Mouse (Mus musculus) E14TG2a.4 (cell line): ENCODE results near the gene Strn.
A peak's percentile ranks its signal among the peaks of the same experiment; 100 is the strongest.

Experiments
- H3K27me3 ChIP-seq: 2 replicates; pipeline ENCODE4 v1.6.1; 2014; ENCODE audit warnings: low read length, control low read depth; ENCODE audit not compliant: insufficient read depth
- H3K36me3 ChIP-seq: 2 replicates; pipeline ENCODE4 v1.6.1; 2014; ENCODE audit warnings: low read length, control low read depth; ENCODE audit not compliant: insufficient read depth
- H3K4me1 ChIP-seq: replicated peaks from 2 replicates; pipeline ENCODE4 v1.6.1; 2014; ENCODE audit warnings: low read depth, low read length, control low read depth
- H3K4me3 ChIP-seq: replicated peaks from 2 replicates; pipeline ENCODE4 v1.5.1; 2014; ENCODE audit warnings: mild to moderate bottlenecking, low read length
- H3K9me3 ChIP-seq: 2 replicates; pipeline ENCODE4 v1.6.1; 2014; ENCODE audit warnings: low read length, control low read depth
- CTCF ChIP-seq: conservative IDR thresholded peaks from 2 replicates; pipeline ENCODE4 v1.5.1; 2014; ENCODE audit warnings: low read length
- NANOG ChIP-seq: IDR thresholded peaks from 2 replicates; pipeline ENCODE4 v1.6.1; 2014; ENCODE audit warnings: borderline replicate concordance, low read length, mixed read lengths
- POU5F1 ChIP-seq: IDR thresholded peaks from 2 replicates; pipeline ENCODE4 v1.6.1; 2014; ENCODE audit warnings: low read length, borderline replicate concordance

Gene Strn

DNA sequence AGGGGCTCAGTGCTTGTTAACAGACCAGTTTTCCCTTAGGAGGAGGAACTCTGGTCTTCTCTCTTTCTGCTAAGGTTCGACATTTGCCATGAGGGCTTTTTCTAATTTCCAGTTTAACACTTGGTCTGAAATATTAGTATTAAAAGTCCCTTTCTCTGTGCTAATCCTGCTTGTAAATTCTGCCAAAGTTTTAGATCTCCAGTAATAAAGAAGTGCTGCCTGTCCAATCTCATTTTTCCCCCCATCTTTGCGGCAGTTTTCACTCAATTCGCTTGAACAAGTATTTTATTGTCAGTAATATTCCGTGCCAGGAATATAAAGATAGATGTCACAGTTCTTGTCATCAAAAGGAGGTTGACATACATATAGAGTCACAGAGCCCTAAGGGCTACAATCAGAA, at the start of gene Strn:
Strn (minus strand) TSS at position 101 of the 400 bp plus-strand sequence.
- Histone ChIP-seq H3K27me3 (peaks cover 14% of the 10 kb centered on the region), H3K4me3 (peak within 1 kb of the TSS; percentile 99), H3K36me3 (no peaks in the 10 kb centered on the region), H3K9me3 (no peaks in the 10 kb centered on the region), H3K4me1 (peaks cover 28% of the 10 kb centered on the region)
- TF ChIP-seq POU5F1 (no peak), NANOG (no peak), CTCF (no peak)

DNA sequence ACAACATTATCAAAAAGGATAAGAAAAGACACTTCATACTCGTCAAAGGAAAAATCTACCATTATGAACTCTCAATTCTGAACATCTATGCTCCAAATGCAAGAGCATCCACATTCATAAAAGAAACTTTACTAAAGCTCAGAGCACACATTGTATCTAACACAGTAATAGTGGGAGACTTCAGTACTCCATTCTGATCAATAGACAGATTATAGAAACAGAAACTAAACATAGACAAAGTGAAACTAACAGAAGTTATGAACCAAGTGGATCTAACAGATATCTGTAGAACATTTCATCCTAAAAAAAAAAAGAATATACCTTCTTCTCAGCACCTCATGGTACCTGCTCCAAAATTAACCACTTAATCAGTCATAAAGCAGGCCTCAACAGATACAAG, 41.8 kb upstream of the Strn start:
- no peak for TF ChIP-seq CTCF
- no peak for TF ChIP-seq NANOG
- TF ChIP-seq POU5F1: no peak
- no peaks in the 10 kb centered on the region for H3K4me1 ChIP-seq
- no peak overlapping the region for H3K4me3 ChIP-seq
- H3K36me3 ChIP-seq: no peaks in the 10 kb centered on the region
- H3K9me3 ChIP-seq: no peaks in the 10 kb centered on the region
- no peaks in the 10 kb centered on the region for H3K27me3 ChIP-seq

DNA sequence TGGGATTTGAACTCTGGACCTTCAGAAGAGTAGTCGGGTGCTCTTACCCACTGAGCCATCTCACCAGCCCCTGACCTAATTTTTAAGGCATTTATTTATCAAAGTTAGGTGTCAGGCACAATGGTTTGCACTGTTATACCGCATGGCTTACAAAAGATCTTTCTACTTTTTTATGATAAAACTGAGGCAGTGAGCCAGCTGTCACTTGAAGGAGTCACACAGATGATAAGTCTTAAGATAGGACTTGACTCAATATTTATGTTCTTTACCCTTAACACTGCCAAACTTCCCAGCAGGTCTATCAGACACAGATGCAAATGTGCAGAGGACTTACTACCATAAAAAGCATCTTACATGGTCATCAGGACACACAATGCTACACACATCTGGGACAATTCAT, 35.3 kb upstream of the Strn start:
- Histone ChIP-seq H3K9me3 (no peaks in the 10 kb centered on the region), H3K4me3 (no peak overlapping the region), H3K36me3 (peaks cover 5% of the 10 kb centered on the region; the same call in 1 of the 2 replicates), H3K27me3 (no peaks in the 10 kb centered on the region), H3K4me1 (no peaks in the 10 kb centered on the region)
- TF ChIP-seq POU5F1: no peak
- TF ChIP-seq NANOG: no peak
- TF ChIP-seq CTCF: no peak

DNA sequence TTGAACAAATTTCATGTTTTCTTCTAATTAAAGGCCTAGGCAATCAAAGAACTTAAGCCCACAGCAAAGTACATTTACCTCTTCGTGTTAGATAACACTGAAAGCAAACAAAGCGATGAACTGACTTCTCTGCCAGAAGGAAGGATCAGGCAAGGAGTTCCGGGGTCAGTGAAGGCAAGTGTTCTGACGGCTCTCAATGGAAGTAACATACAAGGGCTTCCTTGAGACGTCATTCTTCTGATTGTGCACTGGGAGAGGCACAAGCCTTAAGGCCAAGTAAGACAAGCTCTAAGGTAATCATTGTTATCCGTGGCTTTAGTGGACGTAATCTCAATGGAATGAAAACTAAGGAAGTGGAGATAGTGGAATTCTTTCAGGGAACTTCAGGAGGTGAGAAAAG, 33.9 kb upstream of the Strn start:
- TF ChIP-seq NANOG (no peak), CTCF (no peak), POU5F1 (no peak)
- Histone ChIP-seq H3K27me3 (no peaks in the 10 kb centered on the region), H3K9me3 (no peaks in the 10 kb centered on the region), H3K4me1 (no peaks in the 10 kb centered on the region), H3K4me3 (no peak overlapping the region), H3K36me3 (peaks cover 8% of the 10 kb centered on the region; the same call in 1 of the 2 replicates)

DNA sequence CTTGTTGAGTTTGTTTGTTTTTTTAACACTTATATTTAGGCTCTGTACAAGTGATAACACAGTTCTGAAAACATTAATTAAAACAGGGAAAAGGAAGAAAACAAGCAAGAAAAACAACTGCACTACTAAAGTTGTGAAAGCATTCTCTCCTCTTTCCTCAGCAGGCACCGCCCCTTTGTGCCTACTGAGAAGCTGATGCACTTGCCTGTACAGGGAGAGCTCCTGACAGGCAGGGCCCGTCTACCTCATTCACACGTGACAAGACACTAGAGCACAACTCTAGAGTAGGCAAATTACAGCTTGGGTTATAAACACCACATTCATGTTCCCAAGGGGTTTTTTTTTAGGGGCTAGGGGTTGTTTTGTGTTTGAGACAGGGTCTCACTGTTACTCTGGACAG, 32.3 kb upstream of the Strn start:
- no peaks in the 10 kb centered on the region for H3K9me3 ChIP-seq
- H3K4me1 ChIP-seq: no peaks in the 10 kb centered on the region
- TF ChIP-seq NANOG (no peak), CTCF (no peak), POU5F1 (no peak)
- no peak overlapping the region for H3K4me3 ChIP-seq
- no peaks in the 10 kb centered on the region for H3K27me3 ChIP-seq
- peaks cover 8% of the 10 kb centered on the region; the same call in 1 of the 2 replicates for H3K36me3 ChIP-seq

DNA sequence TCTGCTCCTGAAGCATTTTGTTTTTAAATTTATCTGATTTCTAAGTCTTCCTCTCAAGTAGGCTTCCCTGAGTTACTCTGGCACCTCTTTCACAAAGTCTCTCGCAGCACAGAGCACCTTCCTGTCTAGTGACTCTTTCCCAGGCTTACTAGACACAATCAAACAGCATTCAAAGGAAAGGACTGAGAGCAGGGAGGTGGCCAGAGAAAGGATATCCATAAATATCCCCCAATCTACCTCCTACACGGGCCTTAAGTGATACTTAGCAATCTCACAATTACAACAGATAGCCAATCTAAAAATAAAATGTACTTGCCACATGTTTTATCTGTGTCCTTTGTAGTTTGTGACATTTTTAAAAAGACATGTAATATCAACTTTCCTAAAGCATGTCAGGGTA, 31.9 kb upstream of the Strn start:
- H3K9me3 ChIP-seq: no peaks in the 10 kb centered on the region
- no peak overlapping the region for H3K4me3 ChIP-seq
- no peaks in the 10 kb centered on the region for H3K4me1 ChIP-seq
- TF ChIP-seq CTCF (no peak), POU5F1 (no peak), NANOG (no peak)
- peaks cover 8% of the 10 kb centered on the region; the same call in 1 of the 2 replicates for H3K36me3 ChIP-seq
- H3K27me3 ChIP-seq: no peaks in the 10 kb centered on the region

DNA sequence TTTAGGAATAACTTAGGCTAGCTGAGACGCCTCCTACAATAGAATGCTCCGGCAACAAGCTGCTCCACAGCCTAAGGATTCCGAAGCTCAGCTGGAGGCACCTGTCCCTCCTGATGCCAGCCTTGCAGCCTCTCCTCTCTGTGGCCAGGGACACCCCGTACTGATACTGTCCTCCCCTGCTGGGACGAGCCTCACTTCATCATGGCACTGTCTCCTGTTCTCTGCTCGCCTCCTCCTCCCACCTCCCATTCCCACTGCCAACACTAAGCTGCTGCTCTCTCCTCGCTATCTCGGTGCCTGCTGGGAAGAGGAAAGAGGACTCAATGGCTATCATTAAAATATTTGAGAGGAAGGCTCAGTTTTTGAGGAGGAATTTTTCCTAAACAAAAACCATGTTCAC, 30.6 kb upstream of the Strn start:
- H3K4me3 ChIP-seq: no peak overlapping the region
- no peaks in the 10 kb centered on the region for H3K9me3 ChIP-seq
- no peaks in the 10 kb centered on the region for H3K27me3 ChIP-seq
- peaks cover 3% of the 10 kb centered on the region; the same call in 1 of the 2 replicates for H3K36me3 ChIP-seq
- TF ChIP-seq POU5F1 (no peak), NANOG (no peak), CTCF (no peak)
- no peaks in the 10 kb centered on the region for H3K4me1 ChIP-seq

DNA sequence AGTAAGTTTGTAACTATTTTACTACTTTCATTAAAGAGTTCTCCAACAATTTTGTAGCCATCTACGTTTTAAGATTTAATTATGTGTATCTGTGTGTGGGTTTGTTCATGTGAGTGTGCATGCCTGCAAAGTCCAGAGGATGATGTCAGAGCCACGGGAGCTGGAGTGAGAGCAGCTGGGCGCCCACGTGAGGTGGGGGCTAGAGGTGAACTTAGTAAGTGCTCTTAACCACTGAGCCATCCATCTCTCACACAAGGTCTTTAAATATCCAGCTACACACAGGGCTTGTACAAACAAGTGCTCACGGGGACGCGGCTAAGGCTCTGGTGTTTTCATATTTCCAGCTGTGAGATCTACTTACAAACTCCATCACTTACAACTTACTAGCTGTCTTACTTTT, 29.1 kb upstream of the Strn start:
- TF ChIP-seq NANOG: no peak
- TF ChIP-seq POU5F1: no peak
- TF ChIP-seq CTCF: no peak
- H3K36me3 ChIP-seq: peaks cover 3% of the 10 kb centered on the region; the same call in 1 of the 2 replicates
- H3K4me3 ChIP-seq: no peak overlapping the region
- H3K27me3 ChIP-seq: no peaks in the 10 kb centered on the region
- no peaks in the 10 kb centered on the region for H3K9me3 ChIP-seq
- no peaks in the 10 kb centered on the region for H3K4me1 ChIP-seq

DNA sequence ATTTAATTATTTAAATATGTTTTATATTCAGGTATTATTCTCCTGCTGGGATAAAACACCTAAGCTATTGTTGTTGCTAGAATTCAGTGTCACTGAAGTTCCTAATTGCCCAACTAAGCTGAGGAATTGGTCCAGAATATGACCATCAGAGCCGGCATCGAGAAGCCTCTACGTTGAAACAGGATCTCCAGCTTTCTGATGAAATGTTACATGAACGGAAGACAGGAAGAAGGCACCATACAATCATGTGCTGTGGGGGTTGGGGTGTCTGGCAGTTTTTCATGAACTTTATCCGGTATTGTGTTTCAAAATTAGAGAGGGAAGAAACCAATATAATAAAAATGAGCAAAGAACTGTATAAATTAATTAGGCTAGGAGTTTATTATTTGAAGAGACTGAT, 26.3 kb upstream of the Strn start:
- TF ChIP-seq POU5F1 (no peak), NANOG (no peak), CTCF (no peak)

More for the DNA sequence above, 26.3 kb upstream of the Strn start:
- Histone ChIP-seq H3K4me1 (no peaks in the 10 kb centered on the region), H3K27me3 (no peaks in the 10 kb centered on the region), H3K4me3 (no peak overlapping the region), H3K9me3 (no peaks in the 10 kb centered on the region), H3K36me3 (peaks cover 3% of the 10 kb centered on the region; the same call in 1 of the 2 replicates)
